Mouse (Mus musculus) megakaryocyte, embryonic 14.5 days (primary cell): ENCODE data around the gene Olfr1442.

ENCODE experiments used
- FLI1 ChIP-seq: IDR thresholded peaks from 2 replicates; pipeline ENCODE4 v1.6.1; 2012; ENCODE audit warnings: low read length, inconsistent platforms, mixed read lengths
- GATA1 ChIP-seq: IDR thresholded peaks from 3 replicates; pipeline ENCODE4 v1.6.1; 2012; ENCODE audit warnings: mixed read lengths, low read length, inconsistent platforms, borderline replicate concordance

- TF ChIP-seq GATA1, result no peak
- no peak for TF ChIP-seq FLI1
Observed at GRCm38 (mm10) chr19:12719189-12719588, 49.0 kb downstream of the Olfr1442 start.
